Mouse (Mus musculus) lung, embryonic 15.5 days (tissue): ENCODE results near the gene Platr25. TPM values are rescaled to one million over a fixed set of nuclear protein-coding genes. Genes with fewer than 3 reads are reported as not detected.
"Not testable (repeated sequence)": the region's sequence is repeated elsewhere in the genome, so short reads cannot be mapped to it uniquely, and the experiment has no call there.

Experiments
- ATAC-seq: fragments of 200-750 bp; cut with Nextera tagmentation; 2 replicates; pipeline ENCODE4 v1.8.0; 2017; ENCODE audit warnings: moderate number of reproducible peaks, borderline replicate concordance; ENCODE audit not compliant: low FRiP score, low TSS enrichment; ENCODE audit errors: extremely low read depth
- H3K27ac ChIP-seq: fragments of 300-500 bp; sonication (generic); 2 replicates; pipeline ENCODE4 v1.5.1; 2015; ENCODE audit warnings: moderate library complexity, mild to moderate bottlenecking, inconsistent platforms
- H3K27me3 ChIP-seq: fragments of 300-500 bp; sonication (generic); 2 replicates; pipeline ENCODE4 v1.6.1; 2015; ENCODE audit warnings: inconsistent platforms
- H3K36me3 ChIP-seq: fragments of 300-500 bp; sonication (generic); 2 replicates; pipeline ENCODE4 v1.6.1; 2015; ENCODE audit warnings: inconsistent platforms
- H3K4me1 ChIP-seq: fragments of 300-500 bp; sonication (generic); 2 replicates; pipeline ENCODE4 v1.6.1; 2015; ENCODE audit warnings: inconsistent platforms
- H3K4me2 ChIP-seq: fragments of 300-500 bp; sonication (generic); 2 replicates; pipeline ENCODE4 v1.6.1; 2015; ENCODE audit warnings: inconsistent platforms, mild to moderate bottlenecking, moderate library complexity
- H3K4me3 ChIP-seq: fragments of 300-500 bp; sonication (generic); 2 replicates; pipeline ENCODE4 v1.5.1; 2015; ENCODE audit warnings: mild to moderate bottlenecking, inconsistent platforms
- H3K9ac ChIP-seq: fragments of 300-500 bp; sonication (generic); 2 replicates; pipeline ENCODE4 v1.6.1; 2015; ENCODE audit warnings: inconsistent platforms
- H3K9me3 ChIP-seq: fragments of 300-500 bp; sonication (generic); 2 replicates; pipeline ENCODE4 v1.6.1; 2016; ENCODE audit warnings: inconsistent platforms
- WGBS: fragments of 180-500 bp; shearing (Covaris S2); methylation state at CpG from one replicate; pipeline ENCODE4 v1.1.7; 2015; 5-methylcytosine and 5-hydroxymethylcytosine counted together
- polyA plus RNA-seq: library from polyadenylated mRNA; unstranded; fragments of >200 nt; fragmentation: Nextera tagmentation; extraction: Ambion mirVana; gene quantifications from 2 replicates; pipeline ENCODE4 v1.2.1, GENCODE M21; 2015

The Platr25 gene
- 29.7 and 33.4 TPM in 2 replicates for polyA plus RNA-seq

DNA sequence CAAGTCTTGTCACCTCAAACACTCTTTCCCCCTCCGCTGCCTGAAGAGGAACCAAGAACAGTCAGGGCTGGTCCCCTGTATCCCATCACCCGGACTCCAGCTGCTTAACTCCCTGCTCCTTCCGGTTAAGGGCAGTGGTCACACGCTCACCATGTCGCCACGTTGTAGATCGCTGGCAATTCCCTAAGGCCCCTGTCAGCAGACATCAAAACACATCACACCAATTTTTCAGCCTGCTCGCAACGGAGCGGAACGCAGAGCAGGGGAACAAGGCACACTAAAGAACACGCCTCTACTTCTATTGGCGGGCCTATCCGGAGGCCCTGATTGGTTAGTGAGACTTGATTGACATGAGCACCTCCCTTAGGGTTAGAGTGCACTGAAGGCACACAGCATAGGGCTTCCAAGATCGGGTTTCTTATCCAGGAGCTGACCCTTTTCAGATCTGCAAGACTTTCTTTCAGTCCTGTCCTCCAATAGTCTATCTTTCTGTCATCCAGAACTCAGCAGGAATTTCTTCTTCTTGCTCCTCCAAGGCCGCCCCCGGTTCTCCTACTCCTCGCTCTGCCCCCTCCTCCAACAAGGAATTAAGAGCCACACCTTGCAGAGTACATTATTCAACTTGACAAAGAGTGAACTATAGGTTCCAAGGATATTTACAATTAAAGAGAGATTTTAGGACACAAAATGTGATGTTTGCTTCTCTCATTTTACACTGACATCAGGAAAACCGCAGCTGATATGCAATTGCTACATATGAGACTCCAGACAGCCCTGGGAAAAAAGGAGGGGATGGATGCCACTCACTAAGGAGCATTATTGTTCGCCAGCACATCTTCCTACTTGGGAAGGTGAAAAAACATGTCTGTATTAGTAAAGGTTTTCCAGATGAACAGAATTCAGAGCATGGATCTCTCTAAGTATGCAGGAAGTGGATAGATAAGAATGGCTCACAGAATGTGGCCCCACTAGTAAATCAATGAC is at the start of gene Platr25:
Gene Platr25 (minus strand): TSS at position 278 of the 984 bp plus-strand sequence.
- H3K36me3 ChIP-seq, H3K27me3 ChIP-seq, H3K9me3 ChIP-seq, H3K4me1 ChIP-seq: not testable (repeated sequence)
- peak; percentile 90; the same call in 1 of the 2 replicates for ATAC-seq
- peak within 1 kb of the TSS; percentile 65 for H3K4me2 ChIP-seq
- peak within 1 kb of the TSS; percentile 45 for H3K27ac ChIP-seq
- peak within 1 kb of the TSS; percentile 58 for H3K4me3 ChIP-seq
- WGBS = 11% methylated on average over 20 of the region's 20 CpGs
- H3K9ac ChIP-seq = peak within 1 kb of the TSS; percentile 50

DNA sequence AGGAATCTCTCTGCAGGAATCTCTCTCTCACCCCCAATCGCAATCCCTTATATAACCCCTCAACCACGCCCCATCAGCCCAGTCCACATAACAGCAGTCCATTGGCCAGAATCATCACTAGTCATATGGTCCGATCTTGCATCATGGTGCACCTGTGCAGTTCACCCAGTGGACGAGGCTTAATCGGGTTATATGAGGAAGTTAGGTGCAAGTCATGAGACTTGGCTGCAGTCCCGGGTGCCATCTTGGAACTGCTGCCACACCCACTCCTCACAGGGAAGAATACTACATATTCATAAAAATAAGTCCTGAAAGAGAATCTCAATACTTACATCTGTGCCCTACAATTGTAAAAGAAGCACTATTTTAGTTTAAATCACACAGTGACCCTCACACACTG is 47.5 kb upstream of the Platr25 start:
- WGBS = 88% methylated on average over 6 of the region's 6 CpGs
- not testable (repeated sequence) for H3K27me3 ChIP-seq, H3K9ac ChIP-seq

DNA sequence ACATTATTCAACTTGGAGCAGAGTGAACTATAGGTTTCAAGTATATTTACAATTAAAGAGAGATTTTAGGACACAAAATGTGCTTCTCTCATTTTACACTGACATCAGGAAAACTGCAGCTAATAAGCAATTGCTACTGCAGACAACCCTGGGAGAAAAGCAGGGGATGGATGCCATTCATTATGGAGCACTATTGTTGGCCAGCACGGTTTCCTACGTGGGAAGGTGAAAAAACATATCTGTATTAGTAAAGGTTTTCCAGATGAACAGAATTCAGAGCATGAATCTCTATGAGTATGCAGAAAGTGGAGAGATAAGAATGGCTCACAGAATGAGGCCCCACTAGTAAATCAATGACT is 25.6 kb upstream of the Platr25 start:
- H3K27ac ChIP-seq, H3K27me3 ChIP-seq, H3K9me3 ChIP-seq, H3K36me3 ChIP-seq, ATAC-seq, H3K4me1 ChIP-seq: not testable (repeated sequence)
- Histone ChIP-seq H3K9ac (peak overlapping the region; percentile 40; the same call in 1 of the 2 replicates), H3K4me3 (peak overlapping the region; percentile 55), H3K4me2 (peak overlapping the region; percentile 79)
- WGBS = 43% methylated on average over 2 of the region's 2 CpGs

More for the DNA sequence above, 47.5 kb upstream of the Platr25 start:
- H3K4me3 ChIP-seq, H3K9me3 ChIP-seq, H3K4me2 ChIP-seq, H3K36me3 ChIP-seq, H3K27ac ChIP-seq, H3K4me1 ChIP-seq, ATAC-seq: not testable (repeated sequence)

DNA sequence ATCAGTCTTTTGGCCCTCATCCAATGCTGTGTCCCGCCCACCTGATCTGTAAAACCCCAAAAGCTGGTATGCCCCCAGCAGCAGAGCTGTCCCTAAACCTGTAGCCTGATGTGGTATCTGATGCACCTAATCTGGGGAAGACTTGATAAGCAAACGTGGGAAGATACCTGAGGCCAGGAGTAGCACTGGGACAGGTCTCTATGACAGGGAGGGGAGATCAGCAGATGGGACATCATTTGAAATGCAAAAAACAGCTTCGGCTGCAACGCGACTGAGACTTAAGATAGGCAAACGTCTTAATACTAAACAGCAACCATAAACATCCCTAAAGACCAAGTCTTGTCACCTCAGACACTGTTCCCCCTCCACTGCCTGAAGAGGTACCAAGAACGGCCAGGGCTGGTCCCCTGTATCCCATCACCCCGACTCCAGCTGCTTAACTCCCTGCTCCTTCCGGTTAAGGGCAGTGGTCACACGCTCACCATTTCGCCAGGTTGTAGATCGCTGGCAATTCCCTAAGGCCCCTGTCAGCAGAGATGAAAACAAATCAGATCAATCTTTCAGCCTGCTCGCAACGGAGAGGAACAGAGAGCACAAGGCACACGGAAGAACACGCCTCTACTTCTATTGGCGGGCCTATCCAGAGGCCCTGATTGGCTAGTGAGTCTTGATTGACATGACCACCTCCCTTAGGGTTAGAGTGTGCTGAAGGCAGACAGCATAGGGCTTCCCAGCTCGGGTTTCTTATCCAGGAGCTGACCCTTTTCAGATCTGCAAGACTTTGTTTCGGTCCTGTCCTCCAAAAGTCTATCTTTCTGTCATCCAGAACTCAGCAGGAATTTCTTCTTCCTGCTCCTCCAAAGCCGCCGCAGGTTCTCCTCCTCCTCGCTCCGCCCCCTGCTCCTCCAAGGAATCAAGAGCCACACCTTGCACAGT is 25.0 kb upstream of the Platr25 start, which contains the start of gene Gm5141:
Gene Gm5141 (minus strand): TSS at position 610 of the 936 bp plus-strand sequence.
- Histone ChIP-seq H3K4me2 (peak within 1 kb of the TSS; percentile 79), H3K4me3 (peak within 1 kb of the TSS; percentile 55), H3K9ac (peak within 1 kb of the TSS; percentile 55)
- ATAC-seq = peak; percentile 98
- not testable (repeated sequence) for H3K27me3 ChIP-seq, H3K4me1 ChIP-seq, H3K9me3 ChIP-seq, H3K36me3 ChIP-seq, H3K27ac ChIP-seq
- WGBS = 4% methylated on average over 23 of the region's 23 CpGs

DNA sequence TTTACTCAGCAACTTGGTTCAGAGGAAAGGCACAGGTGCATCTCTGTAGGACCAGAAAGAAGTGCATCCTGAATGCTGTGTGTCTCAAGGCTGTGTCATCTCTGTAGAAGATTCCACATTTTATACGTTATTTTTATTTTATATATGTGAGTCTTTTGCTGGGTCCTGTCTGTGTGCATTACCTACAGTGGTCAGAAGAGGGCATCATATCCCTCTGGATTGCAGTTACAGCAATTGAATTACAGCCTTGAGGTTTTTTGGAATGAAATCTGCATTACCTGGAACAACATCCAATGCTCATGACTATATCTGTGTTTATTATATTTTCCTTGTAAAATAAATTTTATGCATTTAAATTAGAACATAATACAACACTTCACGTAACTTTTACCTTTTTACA is 3.3 kb upstream of the Platr25 start:
- not testable (repeated sequence) for H3K36me3 ChIP-seq, H3K27ac ChIP-seq, H3K4me3 ChIP-seq, H3K27me3 ChIP-seq, H3K4me2 ChIP-seq, ATAC-seq, H3K4me1 ChIP-seq, H3K9me3 ChIP-seq, H3K9ac ChIP-seq
- 71% methylated on average over 2 of the region's 2 CpGs for WGBS

DNA sequence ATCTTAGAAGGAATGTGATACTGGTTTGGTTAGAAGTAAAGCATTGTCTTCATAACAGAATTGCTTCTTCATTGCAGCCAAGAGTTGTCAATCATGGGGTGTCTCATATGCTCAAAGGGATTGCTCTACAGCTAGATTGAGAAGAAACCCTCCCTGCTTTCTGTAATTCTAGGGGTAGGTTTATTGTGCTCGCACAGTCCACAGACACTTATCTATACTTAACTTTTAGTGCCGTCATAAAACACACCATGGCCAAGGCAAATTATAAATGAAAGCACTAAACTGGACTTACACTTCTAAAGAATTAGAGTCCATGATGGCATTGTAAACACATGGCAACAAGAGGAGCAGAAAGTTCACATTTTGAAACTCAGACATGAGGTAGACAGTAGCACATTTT is 27.2 kb downstream of the Platr25 start:
- H3K27me3 ChIP-seq = no peaks in the 10 kb centered on the region
- no peak overlapping the region for H3K9ac ChIP-seq
- ATAC-seq = no peak
- no peaks in the 10 kb centered on the region for H3K4me1 ChIP-seq
- H3K36me3 ChIP-seq = no peaks in the 10 kb centered on the region
- WGBS = 94% methylated on average over 2 of the region's 2 CpGs
- H3K4me3 ChIP-seq = no peak overlapping the region
- H3K27ac ChIP-seq = no peak overlapping the region
- H3K4me2 ChIP-seq = no peak overlapping the region
- H3K9me3 ChIP-seq = no peaks in the 10 kb centered on the region

DNA sequence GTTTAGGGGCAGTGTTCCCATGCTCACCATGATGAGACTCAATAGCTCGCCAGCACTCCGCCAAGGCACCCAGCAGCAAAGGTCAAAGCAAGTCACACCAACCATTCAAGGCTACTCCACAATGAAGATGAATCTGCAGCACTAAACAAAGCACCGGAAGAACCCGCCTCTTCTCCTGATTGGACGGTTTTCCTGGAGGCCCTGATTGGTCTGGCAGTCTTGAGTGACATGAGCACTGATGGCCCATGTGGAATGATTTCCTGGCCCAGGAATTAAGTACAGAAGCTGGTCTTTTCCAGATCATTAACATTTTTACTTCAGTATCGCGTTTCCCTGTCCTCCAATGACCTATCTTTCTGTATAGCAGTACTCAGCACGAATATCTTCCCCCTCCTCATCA is 47.9 kb downstream of the Platr25 start:
- not testable (repeated sequence) for H3K4me1 ChIP-seq, ATAC-seq, H3K27ac ChIP-seq, H3K4me3 ChIP-seq, H3K9ac ChIP-seq, H3K36me3 ChIP-seq, H3K9me3 ChIP-seq, H3K27me3 ChIP-seq, H3K4me2 ChIP-seq
- WGBS = 92% methylated on average over 8 of the region's 8 CpGs

DNA sequence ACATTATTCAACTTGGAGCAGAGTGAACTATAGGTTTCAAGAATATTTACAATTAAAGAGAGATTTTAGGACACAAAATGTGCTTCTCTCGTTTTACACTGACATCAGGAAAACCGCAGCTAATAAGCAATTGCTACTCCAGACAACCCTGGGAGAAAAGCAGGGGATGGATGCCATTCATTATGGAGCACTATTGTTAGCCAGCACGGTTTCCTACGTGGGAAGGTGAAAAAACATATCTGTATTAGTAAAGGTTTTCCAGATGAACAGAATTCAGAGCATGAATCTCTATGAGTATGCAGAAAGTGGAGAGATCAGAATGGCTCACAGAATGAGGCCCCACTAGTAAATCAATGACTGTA is 75.2 kb downstream of the Platr25 start:
- Histone ChIP-seq H3K9ac (peak overlapping the region; percentile 40; the same call in 1 of the 2 replicates), H3K4me2 (peak overlapping the region; percentile 50), H3K4me3 (peak overlapping the region; percentile 53)
- H3K27ac ChIP-seq, H3K4me1 ChIP-seq, ATAC-seq, H3K27me3 ChIP-seq, H3K36me3 ChIP-seq, H3K9me3 ChIP-seq: not testable (repeated sequence)
- 23% methylated on average over 4 of the region's 4 CpGs for WGBS

DNA sequence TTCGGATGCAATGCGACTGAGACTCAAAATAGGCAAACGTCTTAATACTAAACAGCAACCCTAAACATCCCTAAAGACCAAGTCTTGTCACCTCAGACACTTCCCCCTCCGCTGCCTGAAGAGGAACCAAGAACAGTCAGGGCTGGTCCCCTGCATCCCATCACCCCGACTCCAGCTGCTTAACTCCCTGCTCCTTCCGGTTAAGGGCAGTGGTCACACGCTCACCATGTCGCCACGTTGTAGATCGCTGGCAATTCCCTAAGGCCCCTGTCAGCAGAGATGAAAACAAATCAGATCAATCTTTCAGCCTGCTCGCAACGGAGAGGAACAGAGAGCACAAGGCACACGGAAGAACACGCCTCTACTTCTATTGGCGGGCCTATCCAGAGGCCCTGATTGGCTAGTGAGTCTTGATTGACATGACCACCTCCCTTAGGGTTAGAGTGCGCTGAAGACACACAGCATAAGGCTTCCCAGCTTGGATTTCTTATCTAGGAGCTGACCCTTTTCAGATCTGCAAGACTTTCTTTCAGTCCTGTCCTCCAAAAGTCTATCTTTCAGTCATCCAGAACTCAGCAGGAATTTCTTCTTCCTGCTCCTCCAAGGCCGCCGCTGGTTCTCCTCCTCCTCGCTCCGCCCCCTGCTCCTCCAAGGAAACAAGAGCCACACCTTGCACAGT is 75.8 kb downstream of the Platr25 start:
- H3K4me3 ChIP-seq = peak overlapping the region; percentile 53
- H3K27ac ChIP-seq = peak overlapping the region; percentile 35
- WGBS = under 1% methylated on average over 18 of the region's 20 CpGs
- peak overlapping the region; percentile 55 for H3K4me2 ChIP-seq
- not testable (repeated sequence) for H3K9me3 ChIP-seq, H3K4me1 ChIP-seq, H3K36me3 ChIP-seq, H3K27me3 ChIP-seq
- peak; percentile 99 for ATAC-seq
- H3K9ac ChIP-seq = peak overlapping the region; percentile 60

DNA sequence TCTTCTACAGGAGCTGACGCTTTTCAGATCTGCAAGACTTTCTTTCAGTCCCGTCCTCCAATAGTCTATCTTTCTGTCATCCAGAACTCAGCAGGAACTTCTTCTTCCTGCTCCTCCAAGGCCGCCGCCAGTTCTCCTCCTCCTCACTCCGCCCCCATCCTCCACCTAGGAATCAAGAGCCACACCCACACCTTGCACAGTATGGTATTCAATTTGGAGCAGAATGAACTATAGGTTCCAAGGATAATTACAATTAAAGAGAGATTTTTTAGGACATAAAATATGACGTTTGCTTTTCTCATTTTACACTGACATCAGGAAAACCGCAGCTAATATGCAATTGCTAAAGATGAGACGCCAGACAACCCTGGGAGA is 107.2 kb downstream of the Platr25 start:
- H3K9ac ChIP-seq = no peak overlapping the region

DNA sequence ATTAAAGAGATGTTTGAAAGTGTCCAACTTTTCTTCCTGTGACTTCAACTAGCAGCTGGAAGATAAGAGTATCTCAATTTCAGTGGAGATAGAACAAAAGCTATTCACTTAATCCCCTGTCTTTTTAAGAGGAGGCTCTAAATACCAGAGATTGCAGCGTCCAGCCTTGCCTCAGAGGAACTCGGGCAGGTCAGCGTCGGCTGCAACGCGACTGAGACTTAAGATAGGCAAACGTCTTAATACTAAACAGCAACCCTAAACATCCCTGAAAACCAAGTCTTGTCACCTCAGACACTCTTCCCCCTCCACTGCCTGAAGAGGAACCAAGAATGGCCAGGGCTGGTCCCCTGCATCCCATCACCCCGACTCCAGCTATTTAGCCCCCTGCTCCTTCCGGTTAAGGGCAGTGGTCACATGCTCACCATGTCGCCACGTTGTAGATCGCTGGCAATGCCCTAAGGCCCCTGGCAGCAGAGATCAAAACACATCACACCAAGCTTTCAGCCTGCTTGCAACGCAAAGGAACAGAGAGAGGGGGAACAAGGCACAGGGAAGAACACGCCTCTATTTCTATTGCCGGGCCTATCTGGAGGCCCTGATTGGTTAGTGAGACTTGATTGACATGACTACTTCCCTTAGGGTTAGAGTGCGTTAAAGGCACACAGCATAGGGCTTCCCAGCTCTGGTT is 107.7 kb downstream of the Platr25 start:
- not testable (repeated sequence) for H3K36me3 ChIP-seq, H3K9me3 ChIP-seq, H3K4me1 ChIP-seq, H3K27me3 ChIP-seq, H3K27ac ChIP-seq
- peak overlapping the region; percentile 39; the same call in 1 of the 2 replicates for H3K9ac ChIP-seq
- 2% methylated on average over 16 of the region's 16 CpGs for WGBS
- H3K4me3 ChIP-seq = peak overlapping the region; percentile 52
- ATAC-seq = peak; percentile 99; the same call in 1 of the 2 replicates
- peak overlapping the region; percentile 55 for H3K4me2 ChIP-seq

More for the DNA sequence above, 107.2 kb downstream of the Platr25 start:
- H3K36me3 ChIP-seq = no peaks in the 10 kb centered on the region
- H3K4me3 ChIP-seq = peak overlapping the region; percentile 52
- H3K27me3 ChIP-seq = no peaks in the 10 kb centered on the region
- 22% methylated on average over 8 of the region's 8 CpGs for WGBS
- H3K4me2 ChIP-seq = peak overlapping the region; percentile 55
- no peak overlapping the region for H3K27ac ChIP-seq
- H3K4me1 ChIP-seq = no peaks in the 10 kb centered on the region
- peak; percentile 76; the same call in 1 of the 2 replicates for ATAC-seq
- no peaks in the 10 kb centered on the region; the same call in 1 of the 2 replicates for H3K9me3 ChIP-seq
